Mouse (Mus musculus) liver, embryonic 14.5 days (tissue): ENCODE measurements around the gene Hoxb3. TPM values are rescaled to one million over a fixed set of nuclear protein-coding genes. Genes with fewer than 3 reads are reported as not detected.

Source experiments
- ATAC-seq: fragments of 200-750 bp; cut with Nextera tagmentation; 2 replicates; pipeline ENCODE4 v1.8.0; 2017; ENCODE audit warnings: moderate number of reproducible peaks, mild to moderate bottlenecking, moderate library complexity; ENCODE audit not compliant: insufficient read depth
- DNase-seq, 3 experiments: peaks; one replicate each; pipeline ENCODE4 v3.0.0-alpha.2; 2012 to 2013; ENCODE audit warnings: low read depth in 3 of 3, low spot score in 3 of 3
- H3K27ac ChIP-seq: fragments of 300-500 bp; sonication (generic); 2 replicates; pipeline ENCODE4 v1.5.1; 2014; ENCODE audit warnings: moderate library complexity, mild to moderate bottlenecking, control low read depth, inconsistent platforms
- H3K27me3 ChIP-seq: fragments of 300-500 bp; sonication (generic); 2 replicates; pipeline ENCODE4 v1.6.1; 2014; ENCODE audit warnings: mild to moderate bottlenecking, low read length, moderate library complexity; ENCODE audit not compliant: control insufficient read depth, insufficient read depth
- H3K36me3 ChIP-seq: fragments of 300-500 bp; sonication (generic); replicated peaks from 2 replicates; pipeline ENCODE4 v1.6.1; 2014; ENCODE audit warnings: low read depth; ENCODE audit not compliant: control insufficient read depth, insufficient read depth
- H3K4me1 ChIP-seq, 2 experiments: fragments of 200-500 bp in 1 of 2; fragments of 300-500 bp in 1 of 2; sonication (generic) in 1 of 2; replicated peaks; 2 replicates each; pipeline ENCODE4 v1.6.1; 2012 to 2014; ENCODE audit warnings: antibody characterized with exemption in 1 of 2, inconsistent platforms in 1 of 2, low read length in 1 of 2; ENCODE audit not compliant: control insufficient read depth in 2 of 2, insufficient read depth in 2 of 2
- H3K4me2 ChIP-seq: fragments of 300-500 bp; sonication (generic); 2 replicates; pipeline ENCODE4 v1.6.1; 2014; ENCODE audit warnings: low read depth, mild to moderate bottlenecking, control low read depth, moderate library complexity
- H3K4me3 ChIP-seq, 2 experiments: fragments of 200-500 bp in 1 of 2; fragments of 300-500 bp in 1 of 2; sonication (generic) in 1 of 2; 2 replicates each; pipeline ENCODE4 v1.5.1; 2012 to 2014; ENCODE audit warnings: low read depth in 2 of 2, low read length in 2 of 2, mild to moderate bottlenecking in 2 of 2, control low read depth in 1 of 2, inconsistent platforms in 1 of 2, moderate library complexity in 1 of 2; ENCODE audit not compliant: insufficient read depth in 1 of 2
- H3K9ac ChIP-seq: fragments of 300-500 bp; sonication (generic); replicated peaks from 2 replicates; pipeline ENCODE4 v1.6.1; 2014; ENCODE audit warnings: mild to moderate bottlenecking, control low read depth, moderate library complexity
- H3K9me3 ChIP-seq: fragments of 300-500 bp; sonication (generic); 2 replicates; pipeline ENCODE4 v1.6.1; 2016; ENCODE audit warnings: low read length, mixed read lengths; ENCODE audit not compliant: control insufficient read depth
- CTCF ChIP-seq: IDR thresholded peaks from 2 replicates; pipeline ENCODE4 v1.5.1; 2016; ENCODE audit warnings: antibody characterized with exemption, low read depth, control low read depth
- EP300 ChIP-seq: IDR thresholded peaks from 2 replicates; pipeline ENCODE4 v1.6.1; 2016; ENCODE audit warnings: antibody characterized with exemption, low read depth
- whole genome bisulfite sequencing: fragments of 180-500 bp; shearing (Covaris S2); extraction: QIAGEN DNeasy Blood & Tissue Kit; methylation state at CpG from one replicate; pipeline ENCODE4 v1.1.7; 2014; ENCODE audit not compliant: insufficient replicate concordance; 5-methylcytosine and 5-hydroxymethylcytosine counted together
- polyA plus RNA-seq, 2 experiments: library from polyadenylated mRNA; depleted of rRNA in 1 of 2; stranded (reverse) in 1 of 2; unstranded in 1 of 2; fragments of >200 nt; fragmentation: Nextera tagmentation in 1 of 2; extraction: Ambion mirVana in 1 of 2; gene quantifications; 2 replicates each; pipeline versions ENCODE4 v1.2.1 to v1.2.3; 2012 to 2014

Gene Hoxb3
- polyA plus RNA-seq, 2 experiments: 0.38 TPM; not detected in 1

- peaks cover 63% of the 10 kb centered on the region for H3K27me3 ChIP-seq
- ATAC-seq (no peak), DNase-seq (no peak)
- no peak for TF ChIP-seq EP300
- no peak for TF ChIP-seq CTCF
- no peaks in the 10 kb centered on the region for H3K9me3 ChIP-seq
- no peak overlapping the region for H3K4me3 ChIP-seq
- no peak overlapping the region for H3K27ac ChIP-seq
- no peaks in the 10 kb centered on the region for H3K36me3 ChIP-seq
- 37% methylated on average over 5 of the region's 5 CpGs for WGBS
- H3K9ac ChIP-seq: no peak overlapping the region
- no peaks in the 10 kb centered on the region for H3K4me1 ChIP-seq
- no peak overlapping the region for H3K4me2 ChIP-seq
Observed at GRCm38 (mm10) chr11:96368686-96369085, 45.6 kb downstream of the Hoxb3 start.

GRCm38 (mm10) chr11:96369140-96369539, 46.0 kb downstream of the Hoxb3 start:
- Histone ChIP-seq H3K9me3 (no peaks in the 10 kb centered on the region), H3K4me1 (no peaks in the 10 kb centered on the region), H3K27me3 (peaks cover 63% of the 10 kb centered on the region), H3K36me3 (no peaks in the 10 kb centered on the region), H3K4me2 (no peak overlapping the region), H3K9ac (no peak overlapping the region), H3K4me3 (no peak overlapping the region), H3K27ac (no peak overlapping the region)
- no peak for ATAC-seq
- DNase-seq: no peak
- TF ChIP-seq EP300 (no peak), CTCF (no peak)
- 31% methylated on average over 7 of the region's 7 CpGs for WGBS

GRCm38 (mm10) chr11:96371726-96372125, 48.6 kb downstream of the Hoxb3 start:
- Histone ChIP-seq H3K9ac (no peak overlapping the region), H3K27me3 (peaks cover 57% of the 10 kb centered on the region), H3K36me3 (no peaks in the 10 kb centered on the region), H3K9me3 (no peaks in the 10 kb centered on the region), H3K27ac (no peak overlapping the region), H3K4me3 (no peak overlapping the region), H3K4me1 (no peaks in the 10 kb centered on the region), H3K4me2 (no peak overlapping the region)
- no peak for DNase-seq
- TF ChIP-seq EP300 (no peak), CTCF (no peak)
- no peak for ATAC-seq
- WGBS: 39% methylated on average over 3 of the region's 3 CpGs

DNA sequence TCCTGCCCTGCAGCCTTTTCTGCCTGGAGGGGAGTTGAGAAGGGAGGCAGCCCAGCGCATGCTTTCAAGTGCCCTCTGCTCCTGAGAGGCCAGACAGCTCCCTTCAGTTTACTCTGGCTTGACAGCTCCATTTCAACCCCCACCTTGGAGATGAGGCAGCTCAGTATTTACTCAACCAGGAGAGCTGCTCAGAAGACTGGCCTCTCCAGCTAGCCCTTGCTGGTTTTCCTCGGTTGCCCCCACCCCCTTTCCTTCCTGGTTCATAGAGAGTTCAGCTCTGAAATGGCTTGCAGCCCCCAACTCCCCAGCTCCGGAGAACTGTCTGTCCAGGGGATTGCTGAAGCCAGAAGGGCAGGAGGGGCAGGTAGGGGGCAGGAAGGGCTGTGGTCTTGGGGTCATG, 49.4 kb downstream of the Hoxb3 start:
- no peaks in the 10 kb centered on the region for H3K4me1 ChIP-seq
- no peak overlapping the region for H3K4me3 ChIP-seq
- DNase-seq: no peak
- no peak overlapping the region for H3K4me2 ChIP-seq
- H3K36me3 ChIP-seq: no peaks in the 10 kb centered on the region
- no peak overlapping the region for H3K27ac ChIP-seq
- ATAC-seq: no peak
- no peak overlapping the region for H3K9ac ChIP-seq
- peaks cover 50% of the 10 kb centered on the region for H3K27me3 ChIP-seq
- TF ChIP-seq EP300: no peak
- H3K9me3 ChIP-seq: no peaks in the 10 kb centered on the region
- WGBS: 15% methylated on average over 3 of the region's 3 CpGs

- no peak for ATAC-seq
- H3K9ac ChIP-seq: no peak overlapping the region
- H3K27ac ChIP-seq: no peak overlapping the region
- 23% methylated on average over 7 of the region's 7 CpGs for WGBS
- no peak for TF ChIP-seq CTCF
- TF ChIP-seq EP300: no peak
- no peaks in the 10 kb centered on the region for H3K9me3 ChIP-seq
- no peak overlapping the region for H3K4me3 ChIP-seq
- H3K27me3 ChIP-seq: peaks cover 33% of the 10 kb centered on the region
- DNase-seq: no peak
- no peaks in the 10 kb centered on the region for H3K36me3 ChIP-seq
- H3K4me2 ChIP-seq: no peak overlapping the region
- no peaks in the 10 kb centered on the region for H3K4me1 ChIP-seq
Observed at GRCm38 (mm10) chr11:96374810-96375209, 51.7 kb downstream of the Hoxb3 start.
